Mouse (Mus musculus) adrenal gland, adult 10 weeks (tissue): ENCODE data around the gene Obox2. TPM values are rescaled to one million over a fixed set of nuclear protein-coding genes. Genes with fewer than 3 reads are reported as not detected.

Experiments used
- polyA plus RNA-seq: library from polyadenylated mRNA; stranded (reverse); fragments of 350-450 nt; fragmentation: Illumina TruSeq; extraction: RNeasy Lipid Tissue Mini Kit (QIAGEN cat#74804); gene quantifications from one replicate; pipeline ENCODE4 v1.2.3, GENCODE M21; 2014; ENCODE audit warnings: low read depth, low replicate concordance

Obox2 gene
- polyA plus RNA-seq: not detected

GRCm38 (mm10) chr7:15388421-15388998 lies at the start of gene Obox2, which contains the start of gene Obox1:
Obox2 (plus strand) TSS chr7:15388721.
Obox1 (plus strand) TSS chr7:15388948.

Other genes with a start within 250 kb of the Obox2 start
- not detected for gene Obox1, start 227 bp downstream of the Obox2 start, polyA plus RNA-seq